Mouse (Mus musculus): Measurements from ENCODE around the gene Gm42878. TPM values are rescaled to one million over a fixed set of nuclear protein-coding genes. Genes with fewer than 3 reads are reported as not detected.
A peak's percentile ranks its signal among the peaks of the same experiment; 100 is the strongest.
"Not testable (repeated sequence)": the region's sequence is repeated elsewhere in the genome, so short reads cannot be mapped to it uniquely, and the experiment has no call there.

Gm42878 gene
- polyA plus RNA-seq, 1 experiment from 2014 or later: not detected

- H3K9me3 ChIP-seq (replicated peaks; ENCODE audit: control insufficient read depth, low read length): no peaks in the 10 kb centered on the region
- no peaks in the 10 kb centered on the region for H3K4me1 ChIP-seq (ENCODE audit: control insufficient read depth, insufficient read depth, low read length)
- WGBS: 81% methylated on average over 3 of the region's 3 CpGs
- H3K27ac ChIP-seq (replicated peaks; ENCODE audit: low read depth, low read length): no peak within 1 kb of the TSS
- H3K4me2 ChIP-seq (ENCODE audit: low read depth, low read length): no peak within 1 kb of the TSS
- ATAC-seq (replicated peaks; ENCODE audit: insufficient number of reproducible peaks, low FRiP score, low TSS enrichment, low read depth) (no peak), DNase-seq (ENCODE audit: low spot score) (no peak)
- H3K9ac ChIP-seq (replicated peaks; ENCODE audit: low read length): no peak within 1 kb of the TSS
- no peaks in the 10 kb centered on the region for H3K27me3 ChIP-seq (ENCODE audit: control insufficient read depth, insufficient read depth, low read length)
- no peaks in the 10 kb centered on the region for H3K36me3 ChIP-seq (replicated peaks; ENCODE audit: control insufficient read depth, insufficient read depth, low read depth, low read length)
- H3K4me3 ChIP-seq (ENCODE audit: low read depth, low read length): no peak within 1 kb of the TSS
These were observed 42.1 kb downstream of the Gm42878 start, which contains the start of gene Adam1b for GRCm38 (mm10) chr5:121503231-121503630. Gene Adam1b (minus strand): TSS chr5:121503435.

DNA sequence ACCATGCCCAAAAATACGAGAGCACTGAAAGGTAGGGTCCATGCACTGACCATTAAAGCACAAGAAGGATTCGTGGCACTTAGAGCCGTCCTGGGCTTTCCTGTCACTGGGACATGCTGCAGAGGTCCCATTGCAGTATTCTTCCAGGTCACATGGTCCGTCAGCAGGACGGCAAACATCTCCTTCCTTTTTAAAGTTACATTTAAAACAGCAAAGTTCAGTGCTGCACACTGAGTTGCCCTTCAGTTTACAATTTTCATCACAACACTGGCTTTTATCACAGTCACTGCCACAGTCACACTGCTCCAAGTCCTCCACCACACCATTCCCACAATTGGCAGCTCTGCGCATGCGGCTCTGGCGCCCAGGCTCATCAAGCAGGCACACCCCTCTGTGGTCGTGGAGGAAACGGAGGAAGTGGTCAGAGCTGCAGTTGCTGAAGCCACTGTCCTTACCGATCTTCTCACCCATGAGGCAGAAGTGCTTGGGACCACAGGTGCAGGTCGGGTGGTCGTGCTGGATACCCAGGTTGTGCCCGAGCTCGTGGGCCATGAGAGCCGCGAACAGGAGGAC is 43.8 kb downstream of the Gm42878 start:
- not testable (repeated sequence) for H3K36me3 ChIP-seq (replicated peaks; ENCODE audit: control insufficient read depth, insufficient read depth, low read depth, low read length); H3K4me3 ChIP-seq (ENCODE audit: low read depth, low read length); H3K4me2 ChIP-seq (ENCODE audit: low read depth, low read length); H3K27ac ChIP-seq (replicated peaks; ENCODE audit: low read depth, low read length); H3K9ac ChIP-seq (replicated peaks; ENCODE audit: low read length); H3K27me3 ChIP-seq (ENCODE audit: control insufficient read depth, insufficient read depth, low read length); ATAC-seq (replicated peaks; ENCODE audit: insufficient number of reproducible peaks, low FRiP score, low TSS enrichment, low read depth); H3K9me3 ChIP-seq (replicated peaks; ENCODE audit: control insufficient read depth, low read length); H3K4me1 ChIP-seq (ENCODE audit: control insufficient read depth, insufficient read depth, low read length); DNase-seq (ENCODE audit: low spot score)
- 82% methylated on average over 10 of the region's 17 CpGs for WGBS

- ATAC-seq (replicated peaks; ENCODE audit: insufficient number of reproducible peaks, low FRiP score, low TSS enrichment, low read depth) (no peak), DNase-seq (ENCODE audit: low spot score) (no peak)
- H3K4me3 ChIP-seq (ENCODE audit: low read depth, low read length): no peak overlapping the region
- no peaks in the 10 kb centered on the region for H3K36me3 ChIP-seq (replicated peaks; ENCODE audit: control insufficient read depth, insufficient read depth, low read depth, low read length)
- H3K27ac ChIP-seq (replicated peaks; ENCODE audit: low read depth, low read length): no peak overlapping the region
- H3K9ac ChIP-seq (replicated peaks; ENCODE audit: low read length): no peak overlapping the region
- no peak overlapping the region for H3K4me2 ChIP-seq (ENCODE audit: low read depth, low read length)
- 71% methylated on average over 7 of the region's 7 CpGs for WGBS
- H3K4me1 ChIP-seq (ENCODE audit: control insufficient read depth, insufficient read depth, low read length): no peaks in the 10 kb centered on the region
- no peaks in the 10 kb centered on the region for H3K27me3 ChIP-seq (ENCODE audit: control insufficient read depth, insufficient read depth, low read length)
- no peaks in the 10 kb centered on the region for H3K9me3 ChIP-seq (replicated peaks; ENCODE audit: control insufficient read depth, low read length)
These were observed 44.6 kb downstream of the Gm42878 start for GRCm38 (mm10) chr5:121500719-121501118.

DNA sequence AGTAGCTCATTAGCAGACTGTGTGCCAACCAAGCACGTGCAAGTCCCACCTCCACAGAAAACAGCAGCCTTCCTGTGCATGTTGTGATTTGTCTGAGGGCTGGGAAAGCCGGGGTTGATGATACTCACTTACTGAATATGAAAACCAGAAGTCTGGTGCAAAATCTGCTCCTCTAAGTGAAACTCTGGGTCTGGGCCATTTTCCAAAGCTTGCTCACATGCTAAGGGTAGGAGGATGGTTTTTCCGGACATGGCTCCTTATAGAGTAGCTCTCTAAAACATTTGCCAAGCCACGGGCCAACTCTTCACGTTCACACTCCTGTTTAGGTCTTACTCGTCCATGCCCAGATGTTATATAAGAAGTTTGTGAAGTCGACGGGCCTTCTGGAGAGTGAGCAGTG is 52.0 kb downstream of the Gm42878 start:
- Histone ChIP-seq H3K4me2 (ENCODE audit: low read depth, low read length) (no peak overlapping the region), H3K27me3 (ENCODE audit: control insufficient read depth, insufficient read depth, low read length) (no peaks in the 10 kb centered on the region), H3K27ac (replicated peaks; ENCODE audit: low read depth, low read length) (no peak overlapping the region), H3K9ac (replicated peaks; ENCODE audit: low read length) (no peak overlapping the region), H3K4me1 (ENCODE audit: control insufficient read depth, insufficient read depth, low read length) (no peaks in the 10 kb centered on the region), H3K9me3 (replicated peaks; ENCODE audit: control insufficient read depth, low read length) (no peaks in the 10 kb centered on the region), H3K4me3 (ENCODE audit: low read depth, low read length) (no peak overlapping the region), H3K36me3 (replicated peaks; ENCODE audit: control insufficient read depth, insufficient read depth, low read depth, low read length) (no peaks in the 10 kb centered on the region)
- ATAC-seq (replicated peaks; ENCODE audit: insufficient number of reproducible peaks, low FRiP score, low TSS enrichment, low read depth) (no peak), DNase-seq (ENCODE audit: low spot score) (no peak)
- WGBS: 66% methylated on average over 8 of the region's 8 CpGs

- H3K9me3 ChIP-seq (replicated peaks; ENCODE audit: control insufficient read depth, low read length): no peaks in the 10 kb centered on the region
- no peak overlapping the region for H3K9ac ChIP-seq (replicated peaks; ENCODE audit: low read length)
- no peak overlapping the region for H3K4me3 ChIP-seq (ENCODE audit: low read depth, low read length)
- H3K4me2 ChIP-seq (ENCODE audit: low read depth, low read length): no peak overlapping the region
- no peak for ATAC-seq (replicated peaks; ENCODE audit: insufficient number of reproducible peaks, low FRiP score, low TSS enrichment, low read depth)
- DNase-seq (ENCODE audit: low spot score): no peak
- no peaks in the 10 kb centered on the region for H3K27me3 ChIP-seq (ENCODE audit: control insufficient read depth, insufficient read depth, low read length)
- H3K36me3 ChIP-seq (replicated peaks; ENCODE audit: control insufficient read depth, insufficient read depth, low read depth, low read length): no peaks in the 10 kb centered on the region
- H3K27ac ChIP-seq (replicated peaks; ENCODE audit: low read depth, low read length): no peak overlapping the region
- H3K4me1 ChIP-seq (ENCODE audit: control insufficient read depth, insufficient read depth, low read length): no peaks in the 10 kb centered on the region
- 79% methylated on average over 5 of the region's 5 CpGs for WGBS
These were observed 60.5 kb downstream of the Gm42878 start for GRCm38 (mm10) chr5:121484801-121485200.

- ATAC-seq (replicated peaks; ENCODE audit: insufficient number of reproducible peaks, low FRiP score, low TSS enrichment, low read depth) (no peak), DNase-seq (ENCODE audit: low spot score) (peak; percentile 86)
- Histone ChIP-seq H3K4me3 (ENCODE audit: low read depth, low read length) (no peak overlapping the region), H3K9ac (replicated peaks; ENCODE audit: low read length) (no peak overlapping the region), H3K36me3 (replicated peaks; ENCODE audit: control insufficient read depth, insufficient read depth, low read depth, low read length) (no peaks in the 10 kb centered on the region), H3K27ac (replicated peaks; ENCODE audit: low read depth, low read length) (no peak overlapping the region), H3K27me3 (ENCODE audit: control insufficient read depth, insufficient read depth, low read length) (no peaks in the 10 kb centered on the region), H3K4me2 (ENCODE audit: low read depth, low read length) (no peak overlapping the region), H3K9me3 (replicated peaks; ENCODE audit: control insufficient read depth, low read length) (no peaks in the 10 kb centered on the region), H3K4me1 (ENCODE audit: control insufficient read depth, insufficient read depth, low read length) (no peaks in the 10 kb centered on the region)
- WGBS: 39% methylated on average over 3 of the region's 3 CpGs
These were observed 67.6 kb downstream of the Gm42878 start for GRCm38 (mm10) chr5:121477680-121478079.

GRCm38 (mm10) chr5:121476040-121476439 is 69.2 kb downstream of the Gm42878 start:
- no peaks in the 10 kb centered on the region for H3K9me3 ChIP-seq (replicated peaks; ENCODE audit: control insufficient read depth, low read length)
- H3K36me3 ChIP-seq (replicated peaks; ENCODE audit: control insufficient read depth, insufficient read depth, low read depth, low read length): no peaks in the 10 kb centered on the region
- no peaks in the 10 kb centered on the region for H3K4me1 ChIP-seq (ENCODE audit: control insufficient read depth, insufficient read depth, low read length)
- no peak overlapping the region for H3K9ac ChIP-seq (replicated peaks; ENCODE audit: low read length)
- ATAC-seq (replicated peaks; ENCODE audit: insufficient number of reproducible peaks, low FRiP score, low TSS enrichment, low read depth) (no peak), DNase-seq (ENCODE audit: low spot score) (no peak)
- H3K27me3 ChIP-seq (ENCODE audit: control insufficient read depth, insufficient read depth, low read length): no peaks in the 10 kb centered on the region
- 88% methylated on average over 1 of the region's 1 CpGs for WGBS
- H3K4me2 ChIP-seq (ENCODE audit: low read depth, low read length): no peak overlapping the region
- no peak overlapping the region for H3K27ac ChIP-seq (replicated peaks; ENCODE audit: low read depth, low read length)
- H3K4me3 ChIP-seq (ENCODE audit: low read depth, low read length): no peak overlapping the region

GRCm38 (mm10) chr5:121474610-121475009 is 70.7 kb downstream of the Gm42878 start:
- no peaks in the 10 kb centered on the region for H3K27me3 ChIP-seq (ENCODE audit: control insufficient read depth, insufficient read depth, low read length)
- H3K4me1 ChIP-seq (ENCODE audit: control insufficient read depth, insufficient read depth, low read length): no peaks in the 10 kb centered on the region
- WGBS: 64% methylated on average over 7 of the region's 7 CpGs
- no peak for ATAC-seq (replicated peaks; ENCODE audit: insufficient number of reproducible peaks, low FRiP score, low TSS enrichment, low read depth)
- H3K36me3 ChIP-seq (replicated peaks; ENCODE audit: control insufficient read depth, insufficient read depth, low read depth, low read length): no peaks in the 10 kb centered on the region
- no peak overlapping the region for H3K27ac ChIP-seq (replicated peaks; ENCODE audit: low read depth, low read length)
- no peak overlapping the region for H3K4me2 ChIP-seq (ENCODE audit: low read depth, low read length)
- no peak overlapping the region for H3K4me3 ChIP-seq (ENCODE audit: low read depth, low read length)
- H3K9ac ChIP-seq (replicated peaks; ENCODE audit: low read length): no peak overlapping the region
- DNase-seq (ENCODE audit: low spot score): no peak
- no peaks in the 10 kb centered on the region for H3K9me3 ChIP-seq (replicated peaks; ENCODE audit: control insufficient read depth, low read length)
